Mouse (Mus musculus) spleen, adult 2 months (tissue): Measurements from ENCODE around the gene Nit1.

Source experiments
- CTCF ChIP-seq: fragments of 200-500 bp; IDR thresholded peaks from 2 replicates; pipeline ENCODE4 v1.5.1; 2011; ENCODE audit warnings: mild to moderate bottlenecking, inconsistent platforms; ENCODE audit not compliant: insufficient read depth, insufficient read length, insufficient replicate concordance; ENCODE audit errors: extremely low read depth
- POLR2A ChIP-seq: fragments of 200-500 bp; IDR thresholded peaks from 2 replicates; pipeline ENCODE4 v1.6.1; 2011; ENCODE audit warnings: low read depth, low read length, inconsistent platforms

- no peak for TF ChIP-seq CTCF
- no peak for TF ChIP-seq POLR2A
These were observed 3.8 kb upstream of the Nit1 start for GRCm38 (mm10) chr1:171349210-171349609.
